Mouse (Mus musculus) lung, embryonic 14.5 days (tissue): ENCODE results near the gene Tab2. TPM values are rescaled to one million over a fixed set of nuclear protein-coding genes. Genes with fewer than 3 reads are reported as not detected.
A peak's percentile ranks its signal among the peaks of the same experiment; 100 is the strongest.

ENCODE experiments used
- ATAC-seq: fragments of 200-750 bp; cut with Nextera tagmentation; 2 replicates; pipeline ENCODE4 v1.8.0; 2017; ENCODE audit warnings: mild to moderate bottlenecking, moderate TSS enrichment, moderate library complexity; ENCODE audit not compliant: insufficient read depth
- DNase-seq: peaks from one replicate; pipeline ENCODE4 v3.0.0-alpha.2; 2015
- H3K27ac ChIP-seq: fragments of 300-500 bp; sonication (generic); 2 replicates; pipeline ENCODE4 v1.5.1; 2014; ENCODE audit warnings: low read depth, mild to moderate bottlenecking, moderate library complexity
- H3K27me3 ChIP-seq: fragments of 300-500 bp; sonication (generic); 2 replicates; pipeline ENCODE4 v1.6.1; 2014; ENCODE audit warnings: low read length, control low read depth; ENCODE audit not compliant: insufficient read depth
- H3K36me3 ChIP-seq: fragments of 300-500 bp; sonication (generic); 2 replicates; pipeline ENCODE4 v1.6.1; 2014; ENCODE audit warnings: control low read depth; ENCODE audit not compliant: insufficient read depth
- H3K4me1 ChIP-seq: fragments of 300-500 bp; sonication (generic); 2 replicates; pipeline ENCODE4 v1.6.1; 2014; ENCODE audit warnings: antibody characterized with exemption, control low read depth; ENCODE audit not compliant: insufficient read depth
- H3K4me2 ChIP-seq: fragments of 300-500 bp; sonication (generic); 2 replicates; pipeline ENCODE4 v1.6.1; 2014; ENCODE audit warnings: mild to moderate bottlenecking
- H3K4me3 ChIP-seq: fragments of 300-500 bp; sonication (generic); 2 replicates; pipeline ENCODE4 v1.5.1; 2014; ENCODE audit warnings: low read depth, low read length
- H3K9ac ChIP-seq: fragments of 300-500 bp; sonication (generic); 2 replicates; pipeline ENCODE4 v1.6.1; 2014
- H3K9me3 ChIP-seq: fragments of 300-500 bp; sonication (generic); 2 replicates; pipeline ENCODE4 v1.6.1; 2016; ENCODE audit warnings: low read depth, low read length, control low read depth
- CTCF ChIP-seq: IDR thresholded peaks from 2 replicates; pipeline ENCODE4 v1.5.1; 2016; ENCODE audit warnings: antibody characterized with exemption, low read depth
- WGBS: fragments of 180-500 bp; shearing (Covaris S2); extraction: QIAGEN DNeasy Blood & Tissue Kit; methylation state at CpG from one replicate; pipeline ENCODE4 v1.1.7; 2014; 5-methylcytosine and 5-hydroxymethylcytosine counted together
- polyA plus RNA-seq: library from polyadenylated mRNA; unstranded; fragments of >200 nt; fragmentation: Nextera tagmentation; extraction: Ambion mirVana; gene quantifications from 2 replicates; pipeline ENCODE4 v1.2.1, GENCODE M21; 2014

Tab2 gene
- polyA plus RNA-seq, 1 experiment from 2014 or later: 31.1 TPM

- no peaks in the 10 kb centered on the region for H3K36me3 ChIP-seq
- no peaks in the 10 kb centered on the region for H3K9me3 ChIP-seq
- no peak overlapping the region for H3K27ac ChIP-seq
- no peaks in the 10 kb centered on the region for H3K4me1 ChIP-seq
- H3K4me3 ChIP-seq: no peak overlapping the region
- DNase-seq: peak; percentile 15
- H3K4me2 ChIP-seq: no peak overlapping the region
- H3K27me3 ChIP-seq: no peaks in the 10 kb centered on the region
- no peak for TF ChIP-seq CTCF
- ATAC-seq: peak; percentile 54; the same call in 1 of the 2 replicates
- WGBS: 71% methylated on average over 14 of the region's 14 CpGs
- H3K9ac ChIP-seq: no peak overlapping the region
Measured at GRCm38 (mm10) chr10:7861259-7861936, 94.6 kb downstream of the Tab2 start.

GRCm38 (mm10) chr10:7860494-7860893 is 95.5 kb downstream of the Tab2 start:
- H3K36me3 ChIP-seq: no peaks in the 10 kb centered on the region
- TF ChIP-seq CTCF: no peak
- no peaks in the 10 kb centered on the region for H3K27me3 ChIP-seq
- H3K4me1 ChIP-seq: no peaks in the 10 kb centered on the region
- 88% methylated on average over 7 of the region's 7 CpGs for WGBS
- no peak overlapping the region for H3K4me2 ChIP-seq
- no peaks in the 10 kb centered on the region for H3K9me3 ChIP-seq
- H3K27ac ChIP-seq: no peak overlapping the region
- ATAC-seq (no peak), DNase-seq (no peak)
- H3K9ac ChIP-seq: no peak overlapping the region
- no peak overlapping the region for H3K4me3 ChIP-seq

Other genes starting within 250 kb of the Tab2 start
- gene Katna1, start 230.2 kb downstream of the Tab2 start, polyA plus RNA-seq: 58.3 TPM in 2 replicates
- gene Ginm1, start 163.4 kb downstream of the Tab2 start, polyA plus RNA-seq: 75.8 and 77.7 TPM in 2 replicates
- 39.0 and 41.3 TPM in 2 replicates for gene Ppil4, start 163.3 kb downstream of the Tab2 start, polyA plus RNA-seq
- 0.18 TPM in 2 replicates for gene Zc3h12d, start 123.8 kb downstream of the Tab2 start, polyA plus RNA-seq